Mouse (Mus musculus) brain, embryonic 14.5 days (tissue): ENCODE measurements at regions not wholly inside any gene's neighbourhood (a gene's known extent, or its start where the extent isn't known, plus 50 kb on each side); places are given as distances from the start of the nearest gene placed in this dataset.

Experiments
- CTCF ChIP-seq: fragments of 200-500 bp; IDR thresholded peaks from 2 replicates; pipeline ENCODE4 v1.5.1; 2012; ENCODE audit warnings: inconsistent platforms, mild to moderate bottlenecking, moderate library complexity, borderline replicate concordance; ENCODE audit not compliant: insufficient read depth, insufficient read length; ENCODE audit errors: extremely low read depth
- POLR2A ChIP-seq: fragments of 200-500 bp; IDR thresholded peaks from 2 replicates; pipeline ENCODE4 v1.6.1; 2012; ENCODE audit warnings: mild to moderate bottlenecking, inconsistent platforms, borderline replicate concordance; ENCODE audit not compliant: poor library complexity, insufficient read depth, insufficient read length, severe bottlenecking; ENCODE audit errors: extremely low read depth

DNA sequence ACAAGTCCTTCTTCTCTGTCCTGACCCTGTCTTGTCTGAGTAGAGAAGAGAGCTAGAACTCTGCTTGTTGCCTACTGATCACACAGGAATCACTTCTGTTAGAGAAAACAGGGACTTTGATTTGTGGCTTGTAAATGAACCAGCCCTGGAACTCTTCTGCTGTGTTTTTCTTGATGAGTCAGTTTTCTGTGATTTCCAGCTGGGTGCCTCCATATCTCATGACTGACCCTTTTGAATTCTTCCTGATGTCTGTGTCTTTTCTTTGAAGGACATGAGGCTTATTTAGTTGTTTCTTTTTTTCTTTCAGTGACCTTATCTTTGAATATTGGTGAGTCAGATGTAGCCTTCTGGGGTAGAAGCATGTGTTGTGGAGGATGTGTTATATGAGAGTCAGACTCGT, 323.0 kb upstream of the Chrm2 start:
- TF ChIP-seq POLR2A (no peak), CTCF (no peak)
